Mouse (Mus musculus) MN1 (cell line): Measurements from ENCODE around the gene Hsph1.

Source experiments
- DNase-seq: peaks from one replicate; pipeline ENCODE4 v3.0.0-alpha.2; 2016; ENCODE audit warnings: low spot score

The Hsph1 gene

GRCm38 (mm10) chr5:149636075-149636920, at the start of gene Hsph1:
Hsph1 (minus strand) TSS chr5:149636376.
- DNase-seq, result peak; percentile 100

- DNase-seq, result no peak
Observed at GRCm38 (mm10) chr5:149680946-149681345, 44.8 kb upstream of the Hsph1 start.

GRCm38 (mm10) chr5:149679886-149680285, 43.7 kb upstream of the Hsph1 start:
- DNase-seq, result no peak

- DNase-seq, result no peak
Observed at GRCm38 (mm10) chr5:149679362-149679761, 43.2 kb upstream of the Hsph1 start.

- DNase-seq, result no peak
Observed at GRCm38 (mm10) chr5:149678990-149679348, 42.8 kb upstream of the Hsph1 start.

GRCm38 (mm10) chr5:149678100-149678989, 42.2 kb upstream of the Hsph1 start, which contains the start of gene B3glct:
B3glct (plus strand) TSS chr5:149678230.
- no peak for DNase-seq

GRCm38 (mm10) chr5:149677196-149677595, 41.0 kb upstream of the Hsph1 start:
- no peak for DNase-seq

GRCm38 (mm10) chr5:149663417-149663816, 27.2 kb upstream of the Hsph1 start:
- no peak for DNase-seq

GRCm38 (mm10) chr5:149662980-149663379, 26.8 kb upstream of the Hsph1 start:
- DNase-seq, result no peak

- DNase-seq, result no peak
Observed at GRCm38 (mm10) chr5:149661428-149661827, 25.3 kb upstream of the Hsph1 start.

GRCm38 (mm10) chr5:149659414-149659780, 23.2 kb upstream of the Hsph1 start:
- no peak for DNase-seq

GRCm38 (mm10) chr5:149658741-149659413, 22.7 kb upstream of the Hsph1 start:
- no peak for DNase-seq

GRCm38 (mm10) chr5:149658022-149658421, 21.8 kb upstream of the Hsph1 start:
- no peak for DNase-seq

GRCm38 (mm10) chr5:149655636-149656035, 19.5 kb upstream of the Hsph1 start:
- DNase-seq, result no peak

- no peak for DNase-seq
Observed at GRCm38 (mm10) chr5:149650179-149650553, 14.0 kb upstream of the Hsph1 start.

- no peak for DNase-seq
Observed at GRCm38 (mm10) chr5:149649499-149650178, 13.5 kb upstream of the Hsph1 start.

GRCm38 (mm10) chr5:149648895-149649406, 12.8 kb upstream of the Hsph1 start:
- DNase-seq, result no peak

GRCm38 (mm10) chr5:149648196-149648595, 12.0 kb upstream of the Hsph1 start:
- no peak for DNase-seq

GRCm38 (mm10) chr5:149647367-149648115, 11.4 kb upstream of the Hsph1 start:
- DNase-seq, result no peak

GRCm38 (mm10) chr5:149642783-149643509, 6.8 kb upstream of the Hsph1 start:
- DNase-seq, result no peak
